Mouse (Mus musculus): ENCODE data around the gene Fus.

DNA sequence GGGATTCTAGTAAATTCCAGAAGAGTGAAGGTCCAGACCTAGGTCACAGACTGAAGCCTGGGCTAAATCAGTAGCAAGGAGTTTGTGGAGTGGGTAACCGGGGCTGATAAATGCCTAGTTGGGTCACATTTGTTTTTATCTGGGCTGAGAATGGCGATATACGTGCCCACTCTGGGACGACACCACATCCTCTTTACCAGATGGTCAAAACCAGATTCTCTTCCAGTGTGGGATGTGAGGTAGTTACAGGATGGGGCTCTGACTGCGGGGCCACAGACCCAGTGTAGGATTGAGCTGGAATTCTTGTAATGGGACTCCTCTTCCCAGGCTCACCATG, 36.9 kb downstream of the Fus start:
- TF ChIP-seq CTCF (IDR thresholded peaks at IDR 0.05; ENCODE audit: low read depth, low read length) (no peak), POLR2A (IDR thresholded peaks at IDR 0.05; ENCODE audit: extremely low read depth, insufficient read depth, low read length) (no peak)

Data from liver, adult 2 months (tissue).